Mouse (Mus musculus): ENCODE measurements at regions not wholly inside any gene's neighbourhood (a gene's known extent, or its start where the extent isn't known, plus 50 kb on each side); places are given as distances from the start of the nearest gene placed in this dataset.

DNA sequence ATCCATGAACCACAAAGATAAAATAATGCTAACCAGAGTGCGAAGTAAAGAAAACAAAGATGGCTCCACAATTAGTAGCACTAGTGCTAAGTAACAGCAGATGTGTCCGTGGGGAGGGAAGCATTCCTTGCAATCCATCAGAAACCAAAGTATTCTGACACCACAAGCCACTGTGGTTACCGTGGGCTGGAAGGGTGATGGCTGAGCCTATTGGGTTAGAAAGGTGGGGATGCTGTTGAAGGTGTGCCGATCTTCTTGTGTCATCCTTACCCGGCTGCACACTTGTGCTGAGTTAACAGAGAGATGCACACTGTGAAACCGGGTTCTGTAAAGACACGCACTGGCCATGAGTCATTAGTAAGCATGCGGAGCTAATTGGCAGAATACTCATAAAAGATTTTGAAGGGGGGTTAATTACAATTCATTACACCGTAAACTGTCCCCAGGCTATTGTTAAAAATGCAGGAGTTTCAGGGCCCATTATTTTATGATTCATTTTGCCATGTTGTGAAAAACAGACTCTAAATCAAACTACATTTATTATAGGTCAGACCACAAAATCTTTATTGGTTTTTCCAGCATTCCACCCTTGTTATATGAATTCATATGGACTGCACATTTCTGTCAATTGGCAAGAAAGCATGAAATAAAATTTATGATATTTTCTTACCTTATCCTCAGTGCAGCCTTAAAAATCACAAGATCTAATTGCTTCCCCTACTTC is 114.5 kb downstream of the Bmp2 start:
- TF ChIP-seq GATA1 (IDR thresholded peaks at IDR 0.05; ENCODE audit: low read length) (no peak), TAL1 (IDR thresholded peaks at IDR 0.05; ENCODE audit: low read length) (no peak)

Measured in erythroblast, embryonic 14.5 days (primary cell).